Mouse (Mus musculus) hindlimb bud, embryonic 11.5 days (tissue): ENCODE results near the gene Amotl1.
A peak's percentile ranks its signal among the peaks of the same experiment; 100 is the strongest.
"Not testable (repeated sequence)": the region's sequence is repeated elsewhere in the genome, so short reads cannot be mapped to it uniquely, and the experiment has no call there.

Experiments
- DNase-seq: peaks from one replicate; pipeline ENCODE4 v3.0.0-alpha.2; 2012; ENCODE audit warnings: low read depth, low spot score; ENCODE audit errors: extremely low spot score

Gene Amotl1

DNA sequence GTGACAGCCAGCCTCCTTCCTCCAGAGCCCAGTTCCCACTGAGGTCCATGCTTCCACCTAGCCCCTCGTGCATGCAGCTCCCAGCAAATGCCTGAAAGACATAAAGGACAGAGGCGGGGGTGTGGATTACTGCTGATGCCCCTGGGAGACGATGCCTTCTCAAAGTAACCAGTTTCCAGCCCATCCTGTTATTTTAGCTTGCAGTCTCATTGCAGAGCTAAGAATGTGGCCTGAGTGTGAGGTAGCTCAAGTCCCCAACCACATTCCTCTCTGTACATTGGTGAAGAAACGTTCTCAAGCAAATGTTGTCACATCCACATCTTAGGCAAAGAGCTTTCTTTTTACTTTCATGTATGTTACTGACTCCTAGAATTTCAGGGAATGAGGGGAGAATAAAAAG, at the start of gene Amotl1:
Amotl1 (minus strand) TSS at position 101 of the 400 bp plus-strand sequence.
- DNase-seq = no peak

- DNase-seq = no peak
Measured at GRCm38 (mm10) chr9:14689376-14690108, 44.7 kb upstream of the Amotl1 start.

- DNase-seq = peak; percentile 63
Measured at GRCm38 (mm10) chr9:14684363-14684762, 39.5 kb upstream of the Amotl1 start.

GRCm38 (mm10) chr9:14682741-14683140, 37.9 kb upstream of the Amotl1 start:
- DNase-seq = no peak

GRCm38 (mm10) chr9:14680584-14680983, 35.7 kb upstream of the Amotl1 start:
- no peak for DNase-seq

DNA sequence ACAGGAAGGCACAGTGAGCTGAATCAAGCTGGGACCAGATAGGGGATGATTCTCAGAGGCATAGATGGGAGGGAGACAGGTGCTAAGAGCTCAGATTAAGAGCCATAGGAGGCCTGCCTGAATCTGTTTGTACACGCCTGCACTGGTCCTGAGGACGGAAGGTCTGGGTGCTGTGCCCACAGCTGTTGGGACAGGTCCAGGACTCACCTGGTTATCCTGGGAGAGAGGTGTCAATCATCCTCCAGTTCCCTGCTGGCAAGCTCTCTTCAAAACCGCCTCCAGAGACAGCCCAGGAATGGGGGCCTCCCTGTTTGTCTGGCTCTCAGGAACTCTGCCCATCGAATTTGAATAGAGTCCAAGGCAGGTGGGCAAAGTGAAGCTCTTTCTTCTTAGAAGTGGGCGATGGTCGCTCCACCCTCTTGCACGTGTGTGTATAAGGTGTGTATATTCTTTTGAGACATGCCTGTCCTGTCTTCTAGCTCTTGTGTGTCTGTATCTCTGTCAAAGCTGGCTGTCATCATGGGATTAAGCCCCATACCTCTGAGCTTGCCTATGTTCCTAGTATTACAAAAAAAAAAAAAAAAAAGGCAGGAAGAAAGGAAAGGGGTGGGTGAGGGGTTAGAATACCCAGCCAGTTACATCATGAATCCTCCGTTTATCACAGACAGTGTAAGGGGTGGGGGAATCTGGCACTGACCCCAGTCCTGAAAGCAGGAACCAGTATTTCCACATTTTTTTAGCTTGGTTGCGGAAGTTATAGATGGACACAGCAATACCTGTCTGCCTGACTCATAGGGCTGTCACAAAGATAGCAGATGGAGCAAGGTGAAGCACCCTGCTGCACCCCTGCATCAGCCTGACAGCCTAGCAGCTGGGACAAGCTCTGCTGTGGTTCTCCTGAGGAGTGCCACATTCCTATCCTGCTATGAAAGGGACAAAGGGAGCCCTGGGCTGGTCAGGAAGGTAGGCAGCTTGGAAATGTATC, 31.1 kb upstream of the Amotl1 start:
- DNase-seq = no peak

DNA sequence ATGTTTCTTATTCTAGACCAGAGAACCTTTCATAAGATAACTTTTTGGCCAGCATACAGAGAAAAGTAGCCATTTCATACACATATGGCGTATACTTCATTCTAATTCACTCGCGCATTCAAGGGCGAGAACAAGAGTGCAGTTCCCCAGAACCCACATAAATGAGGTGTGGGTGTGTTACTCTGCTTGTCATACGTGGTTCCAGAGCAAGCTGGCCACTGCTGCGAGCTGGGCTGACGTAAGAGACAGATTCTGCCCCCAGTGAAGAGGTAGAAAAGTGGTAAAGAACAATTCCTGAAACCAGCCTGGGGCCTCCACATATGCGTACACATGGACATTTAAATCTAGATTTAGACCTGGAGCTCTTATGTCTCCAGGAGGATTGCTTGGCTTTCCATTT, 29.6 kb upstream of the Amotl1 start:
- no peak for DNase-seq

GRCm38 (mm10) chr9:14673109-14673508, 28.3 kb upstream of the Amotl1 start:
- DNase-seq = peak; percentile 46

- not testable (repeated sequence) for DNase-seq
Measured at GRCm38 (mm10) chr9:14671965-14672364, 27.1 kb upstream of the Amotl1 start.

GRCm38 (mm10) chr9:14668382-14668781, 23.5 kb upstream of the Amotl1 start:
- no peak for DNase-seq

GRCm38 (mm10) chr9:14666071-14666470, 21.2 kb upstream of the Amotl1 start:
- no peak for DNase-seq

DNA sequence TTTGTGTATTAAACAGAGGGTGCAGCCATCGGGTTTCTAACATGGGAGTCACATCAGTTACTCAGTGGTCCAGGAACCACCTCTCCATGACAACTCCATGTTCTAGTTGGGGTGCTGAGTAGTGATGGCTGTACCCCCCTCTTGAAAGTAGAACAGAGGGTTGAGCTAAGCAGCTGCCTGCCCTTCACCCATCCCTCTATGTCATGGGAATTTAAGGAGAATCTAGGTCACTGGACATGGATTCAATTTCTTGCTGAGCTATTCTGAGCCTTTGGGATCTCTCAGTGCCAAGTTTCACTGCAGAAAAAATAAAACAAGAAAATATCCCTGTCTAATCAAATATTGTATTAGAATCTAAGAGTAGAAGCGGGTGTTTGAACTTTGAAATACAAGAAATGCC, 18.7 kb upstream of the Amotl1 start:
- DNase-seq = no peak

GRCm38 (mm10) chr9:14662876-14663275, 18.0 kb upstream of the Amotl1 start:
- no peak for DNase-seq

DNA sequence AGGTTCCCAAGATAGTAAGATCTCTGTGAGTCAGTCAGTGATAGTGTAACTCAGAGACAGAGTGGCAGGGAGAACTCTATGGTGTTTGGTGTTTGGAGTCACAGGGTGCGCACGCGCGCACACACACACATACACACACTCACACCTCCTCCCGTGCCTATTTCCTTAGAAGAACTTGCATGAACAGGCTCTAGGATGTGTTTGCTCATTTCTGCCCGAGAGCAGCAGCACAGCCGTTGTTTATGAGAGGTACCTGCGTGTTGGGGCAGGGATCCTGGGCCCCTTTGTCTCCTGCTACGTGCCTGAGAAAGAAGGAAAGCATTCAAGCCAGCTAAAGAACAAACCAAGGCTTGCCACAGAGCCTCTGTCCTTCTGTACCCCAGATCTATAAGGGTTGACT, 17.3 kb upstream of the Amotl1 start:
- no peak for DNase-seq

DNA sequence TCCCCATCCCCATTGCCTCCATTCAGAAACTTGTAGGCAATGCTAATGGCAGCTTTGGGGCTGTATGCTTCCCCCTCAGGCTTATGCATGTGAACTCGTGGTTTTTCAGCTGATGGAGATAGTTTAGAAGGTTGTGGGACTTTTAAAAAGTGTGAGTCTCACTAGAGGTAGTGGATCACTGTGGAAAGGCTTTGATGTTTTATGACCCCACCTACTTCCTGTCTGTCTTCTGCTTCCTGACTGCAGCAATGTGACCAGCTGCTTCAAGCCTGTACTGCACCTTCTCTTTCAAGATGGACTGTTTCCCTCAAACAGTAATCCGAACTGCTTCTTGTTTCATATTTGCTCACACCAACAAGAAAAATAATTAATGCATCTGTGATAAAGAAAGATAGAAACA, 13.1 kb upstream of the Amotl1 start:
- no peak for DNase-seq

DNA sequence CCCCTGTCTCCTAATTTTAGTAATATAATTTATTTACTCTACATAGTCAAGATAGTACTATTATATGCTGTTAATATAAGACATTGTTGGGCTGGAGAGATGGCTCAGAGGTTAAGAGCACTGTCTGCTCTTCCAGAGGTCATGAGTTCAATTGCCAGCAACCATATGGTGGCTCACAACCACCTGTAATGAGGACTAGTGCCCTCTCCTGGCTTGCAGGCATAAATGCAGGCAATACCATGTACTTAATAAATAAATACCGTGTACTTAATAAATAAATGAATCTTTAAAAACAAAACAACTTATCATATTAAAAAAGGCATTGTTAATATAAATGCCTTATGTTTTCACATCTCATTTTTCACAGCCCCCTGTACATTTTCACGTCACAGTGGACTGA, 9.2 kb upstream of the Amotl1 start:
- DNase-seq = no peak

- no peak for DNase-seq
Measured at GRCm38 (mm10) chr9:14652761-14653160, 7.9 kb upstream of the Amotl1 start.

DNA sequence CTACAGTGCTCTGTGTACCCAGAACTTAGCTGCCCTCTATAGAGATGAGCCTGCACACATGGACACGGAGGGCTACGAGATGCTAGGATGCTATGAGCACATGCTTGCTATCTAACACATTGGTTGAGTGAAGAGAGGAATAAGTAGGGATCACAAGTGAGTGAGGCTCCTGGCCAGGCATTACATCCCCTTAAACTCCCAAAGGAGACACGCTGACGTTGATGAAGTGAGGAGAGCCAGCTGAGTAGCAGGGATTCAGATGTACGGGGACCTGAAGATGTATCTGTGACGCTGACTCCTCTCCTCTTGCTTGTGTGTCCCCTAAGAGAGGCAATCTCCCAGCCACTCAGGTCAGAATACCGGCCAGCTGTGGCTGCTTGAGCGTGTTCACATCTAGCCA, 3.0 kb upstream of the Amotl1 start:
- no peak for DNase-seq

GRCm38 (mm10) chr9:14646641-14647040, 1.8 kb upstream of the Amotl1 start:
- DNase-seq = no peak

DNA sequence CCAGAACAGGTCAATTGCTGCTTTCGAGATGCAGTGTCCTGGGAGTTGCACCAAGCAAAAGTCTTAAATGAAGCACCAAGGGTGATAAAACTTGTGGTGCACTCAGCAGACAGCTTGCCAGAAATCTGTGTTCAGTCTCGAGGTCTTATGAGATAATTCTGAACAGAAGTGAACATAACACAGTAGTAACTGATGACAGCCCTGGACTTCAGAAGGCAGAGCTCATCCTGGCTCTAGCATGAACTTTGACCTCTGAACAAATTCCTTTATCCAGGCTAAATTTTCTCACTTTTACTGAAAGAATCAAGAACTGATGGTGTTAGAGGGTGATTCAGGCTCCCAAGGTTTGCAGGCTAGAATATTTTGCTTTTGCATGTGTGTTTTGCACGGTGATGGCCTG, 1.2 kb upstream of the Amotl1 start:
- no peak for DNase-seq

GRCm38 (mm10) chr9:14643328-14643727, 1.5 kb downstream of the Amotl1 start:
- DNase-seq = no peak
